Mouse (Mus musculus): ENCODE data around the gene Cenpn. TPM values are rescaled to one million over a fixed set of nuclear protein-coding genes. Genes with fewer than 3 reads are reported as not detected.

Cenpn gene
- total RNA-seq, 2 experiments from 2014 or later = 0.55 to 0.57 TPM

Other genes with a start within 250 kb of the Cenpn start
- gene Cdyl2, start 188.7 kb upstream of the Cenpn start, total RNA-seq (2021) = 1 to 10 TPM; 2.9 to 3.7 TPM
- 10 to 100 TPM; 25.8 to 28.3 TPM for gene Cmc2, start 275 bp upstream of the Cenpn start, total RNA-seq (2021)
- gene Atmin, start 21.7 kb downstream of the Cenpn start, total RNA-seq (2021) = 10 to 100 TPM; 24.6 to 29.6 TPM
- gene 1700030J22Rik, start 57.2 kb downstream of the Cenpn start, total RNA-seq (2021) = under 1 TPM in 1 of 2 experiments, not detected in 1; 0.11 TPM
- gene Gcsh, start 71.8 kb downstream of the Cenpn start, total RNA-seq (2021) = 10 to 100 TPM; 45.1 to 47.3 TPM
- gene Pkd1l2, start 160.7 kb downstream of the Cenpn start, total RNA-seq (2021) = under 1 TPM; 0.16 to 0.24 TPM
- gene Bco1, start 174.1 kb downstream of the Cenpn start, total RNA-seq (2021) = under 1 TPM in 1 of 2 experiments, not detected in 1; 0.12 TPM
- gene Gan, start 236.4 kb downstream of the Cenpn start, total RNA-seq (2021) = 1 to 10 TPM; 4.7 to 5.2 TPM

Measured in gastrocnemius, adult 18-20 months (tissue).